Mouse (Mus musculus): Measurements from ENCODE around the gene Panx1.

DNA sequence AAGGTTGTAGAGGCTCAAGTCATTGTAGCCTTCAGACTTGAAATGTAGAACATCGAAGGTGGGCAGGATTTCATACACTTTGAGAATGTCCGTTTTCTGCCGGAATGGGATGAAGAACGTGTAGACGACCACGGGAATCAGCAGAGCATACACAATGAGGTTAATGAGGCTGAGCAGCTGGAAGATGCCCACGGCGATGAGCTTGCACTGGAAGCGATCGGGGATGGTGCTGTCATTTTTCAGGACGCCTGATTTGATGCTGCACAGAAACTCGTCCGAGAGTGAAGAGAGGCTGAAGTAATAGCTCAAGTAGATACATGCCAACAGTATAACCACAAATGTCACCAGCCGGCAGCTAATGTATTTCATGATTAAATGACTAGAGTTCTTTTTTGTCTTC, 37.7 kb downstream of the Panx1 start:
- TF ChIP-seq ZNF384 (IDR thresholded peaks at IDR 0.05; ENCODE audit: low read depth, low read length) (no peak), HCFC1 (IDR thresholded peaks at IDR 0.05; ENCODE audit: borderline replicate concordance, insufficient read depth, low read length) (no peak), CHD2 (IDR thresholded peaks at IDR 0.05; ENCODE audit: low read depth, low read length) (no peak), ZC3H11A (IDR thresholded peaks at IDR 0.05; ENCODE audit: borderline replicate concordance, low read depth, low read length) (no peak)

Measured in ES-E14 (cell line).